Mouse (Mus musculus) midbrain, embryonic 14.5 days (tissue): ENCODE measurements around the gene Fam222b. TPM values are rescaled to one million over a fixed set of nuclear protein-coding genes. Genes with fewer than 3 reads are reported as not detected.

Experiments used
- ATAC-seq: fragments of 200-750 bp; cut with Nextera tagmentation; 2 replicates; pipeline ENCODE4 v1.8.0; 2017; ENCODE audit warnings: moderate number of reproducible peaks, moderate library complexity; ENCODE audit not compliant: low FRiP score, low TSS enrichment
- DNase-seq: peaks from one replicate; pipeline ENCODE4 v3.0.0-alpha.2; 2015
- H3K27ac ChIP-seq: fragments of 300-500 bp; sonication (generic); replicated peaks from 2 replicates; pipeline ENCODE4 v1.5.1; 2014; ENCODE audit warnings: mild to moderate bottlenecking, low read depth, low read length, moderate library complexity
- H3K27me3 ChIP-seq: fragments of 300-500 bp; sonication (generic); 2 replicates; pipeline ENCODE4 v1.6.1; 2014; ENCODE audit warnings: low read length, control low read depth, mixed read lengths; ENCODE audit not compliant: control insufficient read depth, insufficient read depth
- H3K36me3 ChIP-seq: fragments of 300-500 bp; sonication (generic); 2 replicates; pipeline ENCODE4 v1.6.1; 2014; ENCODE audit warnings: low read length, control low read depth; ENCODE audit not compliant: control insufficient read depth, insufficient read depth
- H3K4me1 ChIP-seq: fragments of 300-500 bp; sonication (generic); 2 replicates; pipeline ENCODE4 v1.6.1; 2014; ENCODE audit warnings: mild to moderate bottlenecking, antibody characterized with exemption, low read length, control low read depth; ENCODE audit not compliant: control insufficient read depth, insufficient read depth
- H3K4me2 ChIP-seq: fragments of 300-500 bp; sonication (generic); 2 replicates; pipeline ENCODE4 v1.6.1; 2014; ENCODE audit warnings: mild to moderate bottlenecking, low read length, moderate library complexity
- H3K4me3 ChIP-seq: fragments of 300-500 bp; sonication (generic); replicated peaks from 2 replicates; pipeline ENCODE4 v1.5.1; 2014; ENCODE audit warnings: low read depth, low read length
- H3K9ac ChIP-seq: fragments of 300-500 bp; sonication (generic); replicated peaks from 2 replicates; pipeline ENCODE4 v1.6.1; 2014; ENCODE audit warnings: mild to moderate bottlenecking, low read length, moderate library complexity
- H3K9me3 ChIP-seq: fragments of 300-500 bp; sonication (generic); 2 replicates; pipeline ENCODE4 v1.6.1; 2016; ENCODE audit warnings: low read length, control low read depth, mixed read lengths; ENCODE audit not compliant: control insufficient read depth
- WGBS: fragments of 180-500 bp; shearing (Covaris S2); extraction: QIAGEN DNeasy Blood & Tissue Kit; methylation state at CpG from one replicate; pipeline ENCODE4 v1.1.7; 2014; 5-methylcytosine and 5-hydroxymethylcytosine counted together
- polyA plus RNA-seq: library from polyadenylated mRNA; unstranded; fragments of >200 nt; fragmentation: Nextera tagmentation; extraction: Ambion mirVana; gene quantifications from 2 replicates; pipeline ENCODE4 v1.2.1, GENCODE M21; 2014

The Fam222b gene
- polyA plus RNA-seq, 1 experiment from 2014 or later, result 30.4 TPM

DNA sequence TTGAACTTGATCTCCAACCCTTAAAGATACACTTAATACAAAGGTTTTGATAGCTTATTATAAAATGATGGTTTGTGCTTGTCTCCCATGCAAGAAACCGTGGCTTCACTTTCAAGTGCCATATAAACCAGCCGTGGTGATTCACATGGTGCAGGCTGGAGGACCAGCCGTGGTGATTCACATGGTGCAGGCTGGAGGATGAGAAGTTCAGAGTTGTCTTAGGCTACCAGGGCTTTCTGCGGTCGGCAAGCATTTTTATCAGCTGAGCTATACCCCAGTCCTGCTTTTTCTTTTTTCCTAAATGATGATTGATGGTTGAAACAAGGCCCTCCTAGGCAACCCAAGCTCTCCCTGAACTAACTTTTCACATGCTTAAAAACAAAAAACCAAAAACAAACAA, 7.7 kb downstream of the Fam222b start:
- Histone ChIP-seq H3K4me3 (no peak overlapping the region), H3K9me3 (no peaks in the 10 kb centered on the region), H3K4me1 (0 out of 2 replicates have a peak, but pooled peaks cover 5% of the 10 kb centered on the region), H3K27ac (no peak overlapping the region), H3K27me3 (no peaks in the 10 kb centered on the region), H3K9ac (no peak overlapping the region), H3K4me2 (no peak overlapping the region), H3K36me3 (0 out of 2 replicates have a peak, but pooled peaks cover 3% of the 10 kb centered on the region)
- no peak for DNase-seq
- 90% methylated on average over 5 of the region's 5 CpGs for WGBS
- no peak for ATAC-seq

DNA sequence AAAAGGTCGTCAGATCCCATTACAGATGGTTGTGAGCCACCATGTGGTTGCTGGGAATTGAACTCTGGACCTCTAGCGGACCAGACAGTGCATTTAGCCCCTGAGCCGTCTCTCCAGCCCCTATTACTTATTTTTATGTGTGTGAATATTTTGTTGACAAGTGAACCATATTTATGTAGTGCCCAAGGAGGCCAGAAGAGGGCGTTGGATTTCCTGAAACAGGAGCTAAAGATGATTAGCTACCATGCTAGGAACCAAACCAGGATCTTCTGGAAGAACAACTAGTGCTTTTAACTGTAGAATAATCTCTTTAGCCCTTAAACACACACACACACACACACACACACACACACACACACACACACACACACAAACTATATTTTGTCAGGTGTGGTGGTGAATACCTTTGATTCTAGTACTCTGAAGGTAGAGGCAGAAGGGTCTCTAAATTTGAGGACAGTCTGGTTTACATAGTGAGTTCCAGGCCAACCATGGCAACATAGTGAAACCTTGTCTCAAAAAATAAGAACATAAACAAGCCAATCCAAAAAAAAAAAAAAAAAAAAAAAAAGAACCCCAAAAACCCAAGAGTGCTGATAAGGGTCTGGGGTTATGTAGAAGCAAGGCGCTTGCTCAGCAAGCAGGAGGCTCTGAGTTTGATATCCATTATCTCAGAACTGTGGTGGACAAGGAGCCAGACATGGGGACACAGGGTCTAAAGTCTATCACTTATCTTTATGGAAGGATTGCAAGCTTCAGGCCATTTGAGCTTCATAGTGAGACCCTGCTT, 8.7 kb downstream of the Fam222b start:
- Histone ChIP-seq H3K4me3 (no peak overlapping the region), H3K9me3 (no peaks in the 10 kb centered on the region), H3K4me2 (no peak overlapping the region), H3K27me3 (no peaks in the 10 kb centered on the region), H3K27ac (no peak overlapping the region), H3K36me3 (peaks cover 6% of the 10 kb centered on the region; the same call in 1 of the 2 replicates), H3K9ac (no peak overlapping the region), H3K4me1 (no peaks in the 10 kb centered on the region)
- ATAC-seq (no peak), DNase-seq (no peak)
- WGBS, result 72% methylated on average over 5 of the region's 5 CpGs

DNA sequence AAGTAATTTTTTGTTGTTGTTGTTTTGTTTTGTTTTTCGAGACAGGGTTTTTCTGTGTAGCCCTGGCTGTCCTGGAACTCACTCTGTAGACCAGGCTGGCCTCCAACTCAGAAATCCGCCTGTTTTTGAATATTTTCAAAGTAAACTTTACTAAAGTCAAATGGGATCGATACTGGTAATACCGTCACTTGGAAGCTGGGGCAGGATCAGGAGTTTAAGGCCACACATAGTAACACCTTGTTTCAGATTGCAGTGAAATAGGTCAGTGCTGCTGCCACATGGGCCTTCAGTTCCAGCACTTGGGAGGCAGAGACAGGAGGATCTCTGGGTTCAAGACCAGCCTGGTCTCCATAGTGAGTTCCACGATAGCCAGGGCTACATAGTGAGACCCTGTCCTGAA, 10.0 kb downstream of the Fam222b start:
- H3K4me2 ChIP-seq, result no peak overlapping the region
- 99% methylated on average over 5 of the region's 5 CpGs for WGBS
- DNase-seq, result no peak
- H3K36me3 ChIP-seq, result peaks cover 6% of the 10 kb centered on the region; the same call in 1 of the 2 replicates
- ATAC-seq, result no peak
- H3K4me3 ChIP-seq, result no peak overlapping the region
- H3K4me1 ChIP-seq, result no peaks in the 10 kb centered on the region
- no peak overlapping the region for H3K9ac ChIP-seq
- no peaks in the 10 kb centered on the region for H3K9me3 ChIP-seq
- no peaks in the 10 kb centered on the region for H3K27me3 ChIP-seq
- no peak overlapping the region for H3K27ac ChIP-seq

DNA sequence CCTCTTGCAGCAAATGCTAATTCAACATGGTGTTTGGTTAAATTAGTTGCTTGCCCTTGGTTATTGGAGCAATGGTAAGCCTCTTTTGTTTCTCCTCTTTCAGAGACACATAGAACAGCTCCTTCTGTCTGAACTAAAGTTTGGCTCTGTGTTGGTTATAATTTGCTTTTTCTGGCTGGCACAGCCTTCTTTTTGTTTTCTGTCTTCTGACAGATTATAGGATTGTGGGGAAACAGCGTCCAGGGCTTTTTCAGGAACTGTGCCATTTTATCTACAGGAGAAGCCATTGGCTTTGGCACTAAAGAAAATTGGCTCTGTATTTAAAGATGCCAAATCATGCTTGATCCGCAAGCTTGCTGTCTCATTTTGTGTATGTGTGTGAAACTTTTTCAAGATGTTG, 19.2 kb downstream of the Fam222b start:
- Histone ChIP-seq H3K4me1 (peaks cover 27% of the 10 kb centered on the region), H3K36me3 (no peaks in the 10 kb centered on the region), H3K4me3 (no peak overlapping the region), H3K27ac (no peak overlapping the region), H3K4me2 (peak overlapping the region; percentile 66), H3K9ac (no peak overlapping the region), H3K27me3 (no peaks in the 10 kb centered on the region), H3K9me3 (no peaks in the 10 kb centered on the region)
- DNase-seq, result no peak
- 56% methylated on average over 2 of the region's 2 CpGs for WGBS
- no peak for ATAC-seq

DNA sequence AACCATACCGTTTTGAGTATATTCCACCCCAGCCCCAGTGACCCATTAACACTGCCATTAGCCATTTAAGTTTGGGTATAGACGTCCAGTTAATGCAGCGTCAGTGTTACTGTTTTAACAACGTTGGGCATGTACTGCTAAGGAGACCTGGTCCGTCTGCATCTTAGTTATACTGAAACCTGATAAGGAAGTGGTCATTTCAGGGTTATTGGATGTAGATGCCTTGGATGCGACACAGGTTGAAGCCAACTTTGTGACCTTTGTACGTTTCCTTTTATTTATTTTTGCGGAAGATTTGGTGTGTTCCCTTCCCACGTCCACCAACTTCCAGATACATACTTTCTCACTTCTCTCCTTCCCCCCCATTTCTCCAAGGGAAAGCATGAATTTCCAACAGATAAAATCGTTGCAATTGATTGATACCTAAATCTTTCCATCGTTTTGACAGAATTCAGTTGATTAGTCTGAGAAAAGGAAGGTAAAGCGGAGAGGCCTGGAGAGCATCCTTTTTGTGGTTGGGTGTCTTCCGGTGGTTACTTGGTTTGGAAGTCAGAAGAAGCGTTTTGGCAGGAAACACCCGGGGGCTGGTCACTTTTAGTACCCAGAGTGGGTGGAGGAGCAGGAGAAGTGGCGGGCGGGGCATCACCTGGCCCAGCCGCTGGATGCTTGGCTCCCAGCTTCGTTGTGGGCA, 20.4 kb downstream of the Fam222b start:
- Histone ChIP-seq H3K4me1 (peaks cover 30% of the 10 kb centered on the region), H3K9me3 (no peaks in the 10 kb centered on the region), H3K9ac (peak overlapping the region; percentile 69), H3K27ac (peak overlapping the region; percentile 94), H3K4me2 (peak overlapping the region; percentile 66), H3K27me3 (no peaks in the 10 kb centered on the region), H3K36me3 (no peaks in the 10 kb centered on the region), H3K4me3 (peak overlapping the region; percentile 78)
- peak; percentile 29 for DNase-seq
- WGBS, result 9% methylated on average over 19 of the region's 19 CpGs
- ATAC-seq, result no peak

DNA sequence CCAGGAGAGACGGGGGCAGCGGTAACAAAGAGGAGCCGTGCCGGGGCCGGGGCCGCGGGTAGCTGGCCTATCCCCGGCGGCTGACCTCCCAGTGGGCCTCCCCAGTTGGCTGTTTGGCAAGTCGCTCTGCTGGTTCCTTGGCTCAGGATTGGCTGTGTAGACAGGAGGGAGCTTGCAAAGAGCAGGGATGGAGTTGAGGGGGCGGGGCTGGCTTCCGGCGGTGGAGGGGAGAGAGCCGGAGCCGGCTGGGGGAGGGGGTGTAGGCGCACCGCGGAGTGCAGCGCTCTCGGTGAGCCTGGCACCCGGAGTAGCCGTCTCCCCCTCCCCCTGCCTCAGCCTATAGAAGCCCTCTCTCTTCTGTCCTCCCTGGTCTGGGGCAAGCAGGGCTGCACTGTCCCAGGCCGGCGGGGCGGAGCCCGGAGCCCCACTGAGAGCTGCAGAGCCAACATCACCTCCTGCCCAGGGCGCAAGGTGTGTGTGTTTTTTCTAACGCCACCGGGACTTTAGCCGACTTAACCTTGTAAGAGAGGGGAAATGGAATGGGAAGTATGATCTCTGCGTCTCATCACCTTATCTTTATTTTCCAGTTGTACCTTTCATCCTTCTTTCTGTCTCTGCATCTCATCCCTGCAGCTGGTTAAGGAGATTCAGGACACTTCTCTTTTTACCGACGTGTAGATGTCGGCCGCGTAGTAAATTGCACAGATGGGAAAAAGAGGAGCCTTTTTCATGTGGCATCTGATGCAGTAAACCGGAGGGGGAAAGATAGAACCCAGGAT, 21.1 kb downstream of the Fam222b start:
- H3K9ac ChIP-seq, result peak overlapping the region; percentile 69
- H3K27me3 ChIP-seq, result no peaks in the 10 kb centered on the region
- ATAC-seq, result peak; percentile 99
- H3K9me3 ChIP-seq, result no peaks in the 10 kb centered on the region
- H3K27ac ChIP-seq, result peak overlapping the region; percentile 94
- H3K4me3 ChIP-seq, result peak overlapping the region; percentile 78
- H3K4me1 ChIP-seq, result peaks cover 33% of the 10 kb centered on the region
- peak; percentile 98 for DNase-seq
- no peaks in the 10 kb centered on the region for H3K36me3 ChIP-seq
- WGBS, result under 1% methylated on average over 37 of the region's 37 CpGs
- H3K4me2 ChIP-seq, result peak overlapping the region; percentile 66

DNA sequence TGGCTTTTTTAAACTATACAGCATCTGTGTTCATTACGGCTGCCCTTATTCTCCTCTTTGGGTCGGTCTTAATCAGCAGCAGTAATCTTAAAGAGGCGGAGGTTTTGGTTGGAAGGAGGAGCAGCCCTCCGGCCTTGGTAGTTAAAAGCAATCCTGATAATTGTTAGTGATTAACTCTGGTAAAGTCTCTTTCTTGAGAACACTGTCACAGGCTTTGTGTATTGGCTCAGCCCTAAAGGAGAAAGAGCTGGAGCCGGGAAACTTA, 21.6 kb downstream of the Fam222b start:
- Histone ChIP-seq H3K36me3 (no peaks in the 10 kb centered on the region), H3K4me2 (peak overlapping the region; percentile 66), H3K9me3 (no peaks in the 10 kb centered on the region), H3K27ac (peak overlapping the region; percentile 94), H3K27me3 (no peaks in the 10 kb centered on the region), H3K9ac (peak overlapping the region; percentile 69), H3K4me1 (peaks cover 33% of the 10 kb centered on the region), H3K4me3 (peak overlapping the region; percentile 78)
- no peak for ATAC-seq
- no peak for DNase-seq
- 3% methylated on average over 5 of the region's 5 CpGs for WGBS

DNA sequence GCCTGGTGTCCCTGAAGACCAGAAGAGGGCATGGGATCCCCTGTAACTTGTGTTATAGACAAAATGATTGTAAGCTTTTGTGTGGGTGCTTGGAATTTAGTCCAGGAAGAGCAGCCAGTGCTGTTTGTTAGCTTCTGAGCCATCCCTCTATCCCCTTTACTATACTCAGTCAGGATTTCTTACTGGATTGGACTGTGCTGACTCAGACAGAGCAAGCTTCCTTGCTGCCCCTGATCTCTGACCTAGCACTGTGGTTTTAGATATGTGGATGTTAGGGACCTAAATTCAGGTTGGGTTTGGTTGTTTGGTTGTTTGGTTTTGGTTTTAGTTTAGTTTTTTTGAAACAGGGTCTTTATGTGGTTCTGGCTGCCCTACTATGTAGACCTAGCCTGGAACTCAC, 24.0 kb downstream of the Fam222b start:
- ATAC-seq (no peak), DNase-seq (no peak)
- H3K27me3 ChIP-seq, result no peaks in the 10 kb centered on the region
- H3K27ac ChIP-seq, result no peak overlapping the region
- no peak overlapping the region for H3K4me3 ChIP-seq
- H3K4me2 ChIP-seq, result no peak overlapping the region
- H3K4me1 ChIP-seq, result peaks cover 38% of the 10 kb centered on the region
- H3K36me3 ChIP-seq, result no peaks in the 10 kb centered on the region
- H3K9me3 ChIP-seq, result no peaks in the 10 kb centered on the region
- no peak overlapping the region for H3K9ac ChIP-seq
